Mouse (Mus musculus): Measurements from ENCODE around the gene Vcp.

- TF ChIP-seq CTCF (IDR thresholded peaks at IDR 0.05; ENCODE audit: control insufficient read depth, insufficient read depth, insufficient replicate concordance, low read depth, low read length) (no peak), POLR2A (IDR thresholded peaks at IDR 0.05; ENCODE audit: control insufficient read depth, low read depth, low read length) (no peak)
These were observed 66.7 kb downstream of the Vcp start for GRCm38 (mm10) chr4:42933630-42934029.
